15 mouse cellular contexts compared by ENCODE assay signal in genomic region chr6:36876426-36876825, GRCm38 (mm10).
A peak's percentile ranks its signal among the peaks of the same experiment; 100 is the strongest.
DNase-seq lines count a peak whose midpoint lies in the region; ATAC-seq and TF ChIP-seq lines count a peak whose summit lies in the region.
"Had no signal": no experiment of that assay in that cellular context is flagged by ENCODE, and none has a peak within 500 bp of the region (broad histone marks: within the 10 kb centered on the region; RNA-seq: fewer than 3 reads in every experiment).

No protein-coding gene starts in this region.

- DNase-seq in layer of hippocampus, adult 2 months (ENCODE audit: low spot score in 2 of 2) = no peak
- no peak for DNase-seq in layer of hippocampus, adult 9-11 months
- DNase-seq in 3T3-L1 (ENCODE audit: low read depth, low spot score) = peak; percentile 57
- DNase-seq in thymus, postnatal 0 days (ENCODE audit: low spot score) = no peak
- no peak for DNase-seq in natural killer cell, adult 2 months (ENCODE audit: low spot score in 2 of 2)
- DNase-seq: cerebellum, postnatal 14 days; kidney, adult 11 months; kidney, postnatal 4 days; layer of hippocampus, postnatal 36 days had no signal

- H3K9ac ChIP-seq in forebrain, embryonic 13.5 days = no peak overlapping the region
- H3K9ac ChIP-seq in forebrain, embryonic 12.5 days = no peak overlapping the region
- no peak overlapping the region for H3K9ac ChIP-seq in forebrain, embryonic 16.5 days (replicated peaks; ENCODE audit: low read depth, low read length)
- H3K9ac ChIP-seq: hindbrain, embryonic 14.5 days; liver, embryonic 14.5 days had no signal

- ATAC-seq in forebrain, embryonic 13.5 days = peak; percentile 47
- no peak for ATAC-seq in forebrain, embryonic 12.5 days (ENCODE audit: low FRiP score)
- ATAC-seq in forebrain, embryonic 16.5 days = peak; percentile 41

- H3K9me3 ChIP-seq in forebrain, embryonic 13.5 days (replicated peaks) = no peaks in the 10 kb centered on the region
- no peaks in the 10 kb centered on the region for H3K9me3 ChIP-seq in forebrain, embryonic 12.5 days
- H3K9me3 ChIP-seq in forebrain, embryonic 16.5 days (ENCODE audit: control insufficient read depth, low read length) = no peaks in the 10 kb centered on the region

- H3K27ac ChIP-seq in forebrain, embryonic 13.5 days = no peak overlapping the region
- H3K27ac ChIP-seq in forebrain, embryonic 12.5 days = no peak overlapping the region
- peak overlapping the region; percentile 46; the same call in 1 of the 2 replicates for H3K27ac ChIP-seq in layer of hippocampus, adult 2 months
- peak overlapping the region; percentile 56; the same call in 1 of the 2 replicates for H3K27ac ChIP-seq in forebrain, embryonic 16.5 days (ENCODE audit: low read length)
- H3K27ac ChIP-seq: hindbrain, embryonic 14.5 days; liver, embryonic 14.5 days had no signal

- TF ChIP-seq CTCF in layer of hippocampus, adult 2 months (conservative IDR thresholded peaks at IDR 0.05) = no peak

- H3K36me3 ChIP-seq in forebrain, embryonic 13.5 days (ENCODE audit: poor library complexity, severe bottlenecking) = no peaks in the 10 kb centered on the region
- no peaks in the 10 kb centered on the region for H3K36me3 ChIP-seq in forebrain, embryonic 12.5 days (replicated peaks)
- no peaks in the 10 kb centered on the region for H3K36me3 ChIP-seq in forebrain, embryonic 16.5 days (ENCODE audit: control insufficient read depth, insufficient read depth)

- H3K4me1 ChIP-seq in forebrain, embryonic 13.5 days = peaks cover 31% of the 10 kb centered on the region
- peaks cover 31% of the 10 kb centered on the region for H3K4me1 ChIP-seq in forebrain, embryonic 12.5 days
- peaks cover 16% of the 10 kb centered on the region for H3K4me1 ChIP-seq in forebrain, embryonic 16.5 days (replicated peaks; ENCODE audit: control insufficient read depth, insufficient read depth, low read length)

- 28% methylated on average over 4 of the region's 4 CpGs for WGBS in forebrain, embryonic 13.5 days
- 33% methylated on average over 4 of the region's 4 CpGs for WGBS in forebrain, embryonic 12.5 days
- WGBS in forebrain, embryonic 16.5 days = 25% methylated on average over 4 of the region's 4 CpGs

- peaks cover 19% of the 10 kb centered on the region for H3K27me3 ChIP-seq in forebrain, embryonic 13.5 days
- peaks cover 19% of the 10 kb centered on the region for H3K27me3 ChIP-seq in forebrain, embryonic 12.5 days
- H3K27me3 ChIP-seq in forebrain, embryonic 16.5 days (replicated peaks; ENCODE audit: control insufficient read depth, insufficient read depth, low read length) = no peaks in the 10 kb centered on the region

- H3K4me3 ChIP-seq in forebrain, embryonic 13.5 days = no peak overlapping the region
- no peak overlapping the region for H3K4me3 ChIP-seq in forebrain, embryonic 12.5 days (replicated peaks)
- H3K4me3 ChIP-seq in layer of hippocampus, adult 2 months = no peak overlapping the region
- H3K4me3 ChIP-seq in forebrain, embryonic 16.5 days (replicated peaks; ENCODE audit: low read length) = no peak overlapping the region
- H3K4me3 ChIP-seq: erythroblast, embryonic 14.5 days had no signal

- no peak overlapping the region for H3K4me2 ChIP-seq in forebrain, embryonic 13.5 days
- no peak overlapping the region for H3K4me2 ChIP-seq in forebrain, embryonic 12.5 days
- no peak overlapping the region for H3K4me2 ChIP-seq in forebrain, embryonic 16.5 days (ENCODE audit: low read length)
- H3K4me2 ChIP-seq: hindbrain, embryonic 14.5 days had no signal

Comparison
In these comparisons a context has a peak if more than half of its experiments do, and no peak if none do; other contexts are left out.
1. H3K27ac ChIP-seq: peak in layer of hippocampus, adult 2 months (single experiment) and forebrain, embryonic 16.5 days (single experiment); none in forebrain, embryonic 13.5 days (single experiment) and forebrain, embryonic 12.5 days (single experiment).